Mouse (Mus musculus) spleen, embryonic (tissue): ENCODE results near the gene Slc2a2.

Experiments used
- CTCF ChIA-PET: fragments of 350-600 bp; sonication (Branson Sonifier 250); formaldehyde crosslinking; loops from one replicate; lab custom pipeline; 2022; lab: Charles Lee

Gene Slc2a2

GRCm38 (mm10) chr3:28697797-28698196, at the start of gene Slc2a2:
TSS of gene Slc2a2 (plus strand) at chr3:28697903.
- CTCF ChIA-PET = no interaction called here

GRCm38 (mm10) chr3:28652574-28652973, 45.1 kb upstream of the Slc2a2 start:
- CTCF ChIA-PET = no interaction called here

DNA sequence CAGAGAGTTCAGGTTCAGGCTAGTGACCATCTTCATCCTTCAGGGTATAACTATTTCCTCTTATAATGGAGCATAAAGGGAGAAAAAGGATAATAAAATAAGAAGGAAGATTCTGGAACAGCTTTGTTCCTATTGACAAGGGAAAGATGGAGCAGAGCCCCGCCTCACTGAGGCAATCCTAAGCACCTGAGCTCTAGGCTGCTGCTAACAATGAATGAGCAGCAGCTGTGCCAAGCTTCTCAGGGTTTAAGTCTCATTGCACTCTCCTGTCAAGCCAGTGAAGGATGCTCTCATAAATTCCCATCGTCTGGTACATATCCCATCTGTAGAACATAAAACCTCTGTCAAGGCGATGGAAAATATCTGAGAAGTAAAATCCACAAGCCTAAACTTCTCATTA, 44.7 kb upstream of the Slc2a2 start:
- CTCF ChIA-PET = no interaction called here

DNA sequence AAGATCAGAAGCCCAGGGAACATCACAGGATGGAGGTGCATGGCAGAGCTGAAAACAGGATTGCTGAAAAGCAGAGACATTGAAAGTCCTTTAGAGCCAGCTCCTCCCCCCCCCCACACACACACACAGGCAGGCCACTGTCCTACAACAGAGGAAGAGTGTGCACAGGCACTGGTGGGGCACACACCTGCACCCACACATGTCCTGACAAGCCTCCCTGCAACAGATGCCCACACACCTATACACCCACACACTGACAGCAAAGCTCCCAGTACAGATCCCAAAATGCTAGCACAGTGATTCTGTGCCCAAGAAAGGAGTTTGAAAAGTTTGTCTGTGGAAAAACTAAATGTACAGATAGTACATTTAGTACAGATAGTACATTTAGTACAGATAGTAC, 43.0 kb upstream of the Slc2a2 start:
- CTCF ChIA-PET = no interaction called here

GRCm38 (mm10) chr3:28658349-28658748, 39.4 kb upstream of the Slc2a2 start:
- CTCF ChIA-PET = no interaction called here

GRCm38 (mm10) chr3:28680851-28681250, 16.9 kb upstream of the Slc2a2 start:
- CTCF ChIA-PET = no interaction called here

GRCm38 (mm10) chr3:28681866-28682265, 15.8 kb upstream of the Slc2a2 start:
- CTCF ChIA-PET = no interaction called here

DNA sequence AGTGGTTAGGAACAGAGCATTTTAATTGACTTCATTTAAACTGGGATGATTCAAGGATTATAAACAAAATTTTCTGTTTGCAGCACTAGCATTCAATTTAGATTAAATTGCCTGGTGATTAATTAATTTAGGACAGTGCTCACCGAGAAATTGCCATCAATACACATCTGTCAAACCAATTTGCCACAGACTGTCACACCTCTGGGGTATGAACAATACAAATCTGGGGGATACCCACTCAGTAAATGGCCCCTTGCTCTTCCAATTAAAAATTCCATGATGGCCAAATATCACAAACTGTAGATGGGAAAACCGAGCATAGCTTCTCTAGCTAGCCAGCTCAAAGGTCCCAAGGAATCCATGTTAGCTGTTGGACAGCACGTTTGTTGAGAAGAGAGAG, 15.3 kb upstream of the Slc2a2 start:
- CTCF ChIA-PET = no interaction called here

DNA sequence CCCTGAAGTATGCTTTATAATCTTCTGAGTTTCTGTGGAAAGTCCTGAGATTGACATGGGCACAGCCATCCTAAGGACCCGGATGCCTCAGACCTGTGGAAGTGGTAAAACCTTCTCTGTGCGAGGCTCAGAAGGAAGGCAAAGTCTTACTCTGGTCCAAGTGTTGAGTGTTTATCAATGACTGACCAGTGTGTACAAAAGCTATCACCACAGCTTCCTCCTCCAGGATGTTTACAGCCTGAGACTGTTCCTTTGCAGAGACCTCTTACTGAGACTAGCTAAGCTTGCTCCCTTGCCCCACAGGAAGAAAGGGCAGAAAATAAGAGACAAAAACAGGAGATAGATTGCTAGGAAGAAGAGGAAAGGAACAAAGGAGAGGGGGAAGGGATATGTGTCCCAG, 12.2 kb upstream of the Slc2a2 start:
- CTCF ChIA-PET = no interaction called here

GRCm38 (mm10) chr3:28694811-28695210, 2.9 kb upstream of the Slc2a2 start:
- CTCF ChIA-PET = no interaction called here

DNA sequence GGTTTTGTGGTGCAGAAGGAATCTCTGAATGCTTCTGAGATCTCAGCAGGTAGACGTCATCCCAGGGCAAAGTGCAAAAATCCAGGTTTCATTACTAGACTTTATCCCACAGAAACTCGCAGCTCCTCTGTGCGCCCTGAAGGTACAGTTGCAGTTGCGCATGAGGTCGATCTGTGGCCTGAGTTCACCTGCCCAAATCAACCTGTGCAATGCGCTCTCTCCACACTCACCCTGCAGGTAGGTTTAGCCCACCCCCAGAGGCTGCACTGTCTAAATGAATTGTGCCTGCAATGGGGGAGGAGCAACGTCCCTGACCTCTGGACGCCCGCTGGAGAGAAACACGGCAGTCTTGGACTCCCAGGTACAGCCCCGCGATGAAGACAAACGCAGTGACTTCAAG, 2.1 kb upstream of the Slc2a2 start:
- CTCF ChIA-PET = no interaction called here

DNA sequence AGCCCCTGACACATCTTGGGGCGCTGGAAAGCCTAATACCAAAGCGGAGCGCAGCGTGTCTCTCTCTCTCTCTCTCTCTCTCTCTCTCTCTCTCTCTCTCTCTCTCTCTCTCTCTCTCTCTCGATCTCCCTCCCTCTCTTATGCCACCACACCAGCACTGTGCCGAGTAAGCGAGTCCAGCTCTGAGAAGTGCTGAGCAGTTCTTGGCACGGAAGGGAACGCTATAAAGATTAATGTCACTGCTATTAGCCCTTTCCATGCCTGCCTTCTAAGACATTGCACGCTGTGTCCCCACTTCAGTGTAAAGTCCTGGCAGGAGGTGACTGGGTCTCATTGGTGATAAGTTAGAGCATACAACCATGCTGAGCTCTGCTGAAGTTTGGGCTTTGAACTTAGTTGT, 1.5 kb upstream of the Slc2a2 start:
- CTCF ChIA-PET = no interaction called here

DNA sequence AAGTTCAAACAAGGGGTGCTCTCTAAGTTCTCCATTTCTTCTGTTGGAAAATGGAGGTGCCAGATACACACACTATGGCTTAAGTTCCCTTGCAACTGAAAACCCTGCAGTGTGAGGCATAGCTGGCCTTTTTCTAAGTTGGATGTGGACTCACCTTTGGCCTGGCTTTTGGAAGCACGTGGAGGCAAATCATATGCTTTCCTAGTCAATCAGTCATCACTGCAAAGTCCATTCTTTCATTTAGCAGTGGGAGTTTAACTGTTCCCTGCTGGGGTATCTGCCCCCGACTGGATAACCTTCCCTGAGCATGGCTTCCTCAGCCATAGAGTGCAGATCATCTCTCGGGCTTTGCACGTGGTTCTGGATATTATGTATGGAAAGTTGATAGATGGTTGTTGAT, 1.9 kb downstream of the Slc2a2 start:
- CTCF ChIA-PET = no interaction called here

DNA sequence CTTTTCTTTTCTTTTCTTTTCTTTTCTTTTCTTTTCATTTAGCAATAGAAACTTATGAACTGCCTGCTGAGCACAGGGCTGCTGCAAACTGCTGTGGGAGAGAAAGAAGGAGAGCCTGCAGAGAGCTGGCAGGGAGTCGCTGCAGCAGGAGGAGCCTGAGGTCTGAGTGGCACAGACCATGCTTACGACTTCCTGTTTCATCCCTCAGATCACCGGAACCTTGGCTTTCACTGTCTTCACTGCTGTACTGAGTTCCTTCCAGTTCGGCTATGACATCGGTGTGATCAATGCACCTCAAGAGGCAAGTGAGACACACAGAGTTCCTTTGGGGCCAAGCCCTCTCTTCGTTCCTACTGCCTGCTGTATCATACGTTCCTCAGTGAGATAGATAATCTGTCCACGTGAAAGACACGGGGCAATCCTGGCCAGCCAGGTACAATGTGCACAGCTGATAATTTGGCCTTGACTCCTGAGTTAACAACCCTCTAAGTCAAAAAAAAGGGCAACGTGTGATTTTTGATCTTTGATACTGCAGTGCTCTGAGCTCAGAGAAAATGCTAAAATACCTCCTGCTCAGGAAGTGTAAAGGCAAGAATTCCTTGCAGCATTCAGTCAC, 7.9 kb downstream of the Slc2a2 start:
- CTCF ChIA-PET = no interaction called here

DNA sequence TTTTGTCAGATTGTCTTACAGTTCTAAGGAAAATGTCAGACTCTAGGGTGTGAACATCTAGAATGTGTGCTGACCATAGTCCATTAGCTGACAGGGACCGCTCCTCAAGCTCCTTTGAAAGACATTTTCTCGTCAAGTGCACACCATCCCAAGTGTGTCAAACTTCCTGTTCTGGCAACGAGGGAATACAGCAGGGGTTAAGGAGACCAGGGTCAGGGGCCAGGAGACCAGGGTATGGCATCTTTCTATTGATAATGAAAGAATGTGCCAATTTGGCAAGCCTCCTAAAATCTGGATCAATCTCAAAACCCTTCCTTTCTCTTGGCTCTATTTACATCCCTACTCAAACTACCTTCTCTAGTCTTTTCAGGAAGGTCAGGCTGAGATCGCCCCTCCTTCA, 9.0 kb downstream of the Slc2a2 start:
- CTCF ChIA-PET = no interaction called here

DNA sequence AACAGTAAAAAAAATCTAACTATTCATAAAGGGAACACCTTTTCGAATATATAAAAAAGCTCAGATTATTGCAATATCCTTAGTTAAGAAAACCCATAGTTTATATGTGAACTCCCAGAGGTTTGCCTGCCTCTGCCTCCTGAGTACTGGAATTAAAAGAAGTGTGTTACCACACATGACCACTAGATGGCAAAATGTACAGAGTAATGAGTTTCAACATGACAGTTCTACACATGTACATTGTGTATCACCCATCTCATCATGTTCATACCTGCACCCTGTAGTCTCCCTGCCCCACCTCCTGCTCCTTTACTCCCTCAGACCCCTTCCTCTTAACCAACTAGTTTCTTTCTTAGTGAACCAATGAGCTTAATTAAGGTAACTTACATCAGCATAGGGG, 12.0 kb downstream of the Slc2a2 start:
- CTCF ChIA-PET = no interaction called here

DNA sequence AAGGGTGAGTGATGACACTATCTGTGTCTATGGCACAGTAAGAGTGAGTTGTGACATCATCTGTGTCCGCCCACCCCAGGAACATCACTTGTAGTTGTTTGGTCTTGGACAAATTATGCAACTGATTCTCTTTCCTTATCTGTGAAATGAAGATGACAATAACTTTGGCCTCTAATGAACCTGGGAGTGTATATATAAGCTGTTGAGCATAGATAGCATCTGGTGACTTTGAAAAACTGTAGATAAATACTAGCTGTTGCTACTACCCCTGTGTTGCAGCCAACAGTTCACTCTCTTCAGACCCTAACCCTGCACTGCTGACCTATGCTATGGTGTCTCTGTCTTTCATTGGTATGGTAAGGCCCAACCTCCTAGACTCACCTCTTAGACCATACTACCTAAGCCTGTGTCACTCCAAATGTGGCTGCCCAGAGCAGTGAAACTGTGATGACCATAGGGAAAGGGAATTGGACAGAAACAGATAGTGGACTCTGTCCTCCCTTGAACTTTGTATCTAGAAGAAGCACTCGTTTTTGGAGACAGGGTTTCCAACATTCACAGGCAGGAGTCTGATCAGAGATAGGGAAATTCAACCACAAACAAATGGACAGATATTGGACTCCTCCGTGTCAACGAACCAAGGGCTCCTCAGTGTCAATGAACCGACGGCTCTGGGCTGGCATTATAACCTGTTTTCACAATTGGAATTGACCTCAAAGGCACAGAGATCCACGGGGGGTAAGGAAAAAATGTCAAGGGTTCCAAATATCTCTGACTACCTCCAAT, 16.4 kb downstream of the Slc2a2 start:
- CTCF ChIA-PET = no interaction called here

DNA sequence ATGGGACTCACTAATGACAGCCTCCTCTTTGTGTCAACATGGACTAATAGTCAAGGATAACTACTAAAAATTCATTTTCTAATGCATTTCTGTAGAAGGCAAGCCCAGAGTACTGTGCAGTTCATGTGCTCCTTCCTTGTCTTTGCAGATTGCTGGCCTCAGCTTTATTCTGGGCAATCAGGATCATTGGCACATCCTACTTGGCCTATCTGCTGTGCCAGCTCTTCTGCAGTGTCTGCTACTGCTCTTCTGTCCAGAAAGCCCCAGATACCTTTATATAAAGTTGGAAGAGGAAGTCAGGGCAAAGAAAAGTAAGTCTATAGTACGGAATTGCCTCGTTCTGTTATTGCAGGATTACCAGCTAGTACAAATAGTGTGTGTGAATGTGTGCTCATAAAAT, 20.8 kb downstream of the Slc2a2 start:
- CTCF ChIA-PET = no interaction called here

- CTCF ChIA-PET = no interaction called here
Observed at GRCm38 (mm10) chr3:28721218-28721617, 23.5 kb downstream of the Slc2a2 start.

- CTCF ChIA-PET = no interaction called here
Observed at GRCm38 (mm10) chr3:28721838-28722237, 24.1 kb downstream of the Slc2a2 start.

- CTCF ChIA-PET = no interaction called here
Observed at GRCm38 (mm10) chr3:28722531-28722930, 24.8 kb downstream of the Slc2a2 start.

DNA sequence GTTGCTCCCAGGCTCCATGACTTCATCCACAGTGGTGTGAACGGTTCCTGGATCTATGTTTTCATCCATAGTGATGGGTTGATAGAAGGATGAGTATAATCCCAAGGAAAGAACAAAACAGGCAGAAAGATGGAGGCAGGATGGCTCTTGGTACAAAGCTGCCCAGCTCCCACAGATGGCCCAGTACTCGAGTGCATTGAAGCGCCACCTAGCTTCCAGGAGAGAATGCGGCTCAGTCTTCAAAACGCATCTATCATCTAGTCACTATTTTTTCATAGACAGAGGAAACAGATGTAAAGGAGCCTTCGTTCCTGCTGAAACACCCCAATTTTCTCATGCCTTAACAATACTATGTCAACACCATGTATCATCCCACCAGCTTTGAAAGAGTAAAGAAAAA, 25.8 kb downstream of the Slc2a2 start:
- CTCF ChIA-PET = no interaction called here

DNA sequence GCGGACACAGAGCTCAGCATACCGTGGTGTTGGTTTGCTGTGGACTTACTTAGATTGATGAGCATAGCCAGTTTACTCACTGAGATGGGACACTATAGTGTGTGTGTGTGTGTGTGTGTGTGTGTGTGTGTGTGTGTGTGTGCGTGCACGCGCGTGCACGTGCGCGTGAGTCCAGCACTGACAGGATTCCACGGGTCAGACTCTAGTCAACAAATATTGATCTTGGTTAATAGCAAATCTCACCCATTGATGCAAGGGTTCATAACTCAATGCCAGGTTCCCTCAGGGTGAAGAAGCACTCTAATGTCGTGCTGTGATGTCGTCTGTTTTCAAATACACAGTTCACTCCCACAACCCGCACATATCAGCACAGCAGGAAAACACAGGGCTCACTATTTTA, 27.5 kb downstream of the Slc2a2 start:
- CTCF ChIA-PET = no interaction called here

DNA sequence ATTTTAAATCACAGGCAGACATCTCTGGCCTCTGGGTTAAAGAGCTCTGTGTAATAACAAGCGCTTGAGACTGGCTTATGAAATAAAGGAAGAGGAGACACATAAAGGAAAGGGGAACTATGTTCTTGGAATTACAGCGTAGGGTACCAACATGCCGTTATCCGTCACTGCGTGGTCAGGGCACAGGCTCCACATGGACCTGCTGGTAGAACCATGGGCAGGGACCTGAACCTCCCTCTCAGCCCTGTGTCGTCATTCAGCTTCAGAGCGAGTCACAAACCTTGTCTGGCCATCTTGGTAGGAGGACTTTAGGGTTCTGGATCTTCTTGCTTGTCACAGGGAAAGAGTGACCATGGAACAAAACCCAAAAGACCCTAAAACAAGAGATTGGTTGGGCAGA, 28.7 kb downstream of the Slc2a2 start:
- CTCF ChIA-PET = no interaction called here
